Mouse (Mus musculus) myocyte (in vitro differentiated cells): ENCODE results near the gene Col6a5.

Experiments used
- E2F4 ChIP-seq: IDR thresholded peaks from one replicate; pipeline ENCODE4 v1.6.1; 2011; ENCODE audit warnings: mild to moderate bottlenecking, control low read depth, moderate library complexity; ENCODE audit not compliant: insufficient read depth
- MAX ChIP-seq: IDR thresholded peaks from one replicate; pipeline ENCODE4 v1.6.1; 2011; ENCODE audit warnings: low read depth, mild to moderate bottlenecking, control low read depth
- MYOD1 ChIP-seq, 3 experiments: IDR thresholded peaks; one replicate each; pipeline ENCODE4 v1.6.1; 2011; ENCODE audit warnings: control low read depth in 2 of 3, low read depth in 2 of 3, mild to moderate bottlenecking in 2 of 3, moderate library complexity in 1 of 3; ENCODE audit not compliant: insufficient read length in 2 of 3, control insufficient read depth in 1 of 3
- MYOG ChIP-seq, 3 experiments: IDR thresholded peaks; one replicate each; pipeline ENCODE4 v1.6.1; 2011; ENCODE audit warnings: control low read depth in 2 of 3, low read depth in 2 of 3, mild to moderate bottlenecking in 2 of 3; ENCODE audit not compliant: insufficient read length in 2 of 3, control insufficient read depth in 1 of 3, insufficient read depth in 1 of 3
- POLR2A ChIP-seq: IDR thresholded peaks from one replicate; pipeline ENCODE4 v1.6.1; 2011; ENCODE audit warnings: low read depth, mild to moderate bottlenecking, control low read depth, moderate library complexity; ENCODE audit not compliant: insufficient read length
- POLR2AphosphoS2 ChIP-seq: IDR thresholded peaks from one replicate; pipeline ENCODE4 v1.6.1; 2011; ENCODE audit warnings: low read depth, control low read depth; ENCODE audit not compliant: insufficient read length
- SRF ChIP-seq: IDR thresholded peaks from one replicate; pipeline ENCODE4 v1.6.1; 2011; ENCODE audit warnings: low read depth; ENCODE audit not compliant: control insufficient read depth, insufficient read length
- TCF12 ChIP-seq: IDR thresholded peaks from one replicate; pipeline ENCODE4 v1.6.1; 2011; ENCODE audit warnings: mild to moderate bottlenecking, control low read depth; ENCODE audit not compliant: poor library complexity, insufficient read depth, severe bottlenecking
- TCF3 ChIP-seq: IDR thresholded peaks from one replicate; pipeline ENCODE4 v1.6.1; 2011; ENCODE audit warnings: low read depth, control low read depth; ENCODE audit not compliant: insufficient read length
- USF1 ChIP-seq: IDR thresholded peaks from one replicate; pipeline ENCODE4 v1.6.1; 2011; ENCODE audit warnings: low read depth, mild to moderate bottlenecking, control low read depth, moderate library complexity

DNA sequence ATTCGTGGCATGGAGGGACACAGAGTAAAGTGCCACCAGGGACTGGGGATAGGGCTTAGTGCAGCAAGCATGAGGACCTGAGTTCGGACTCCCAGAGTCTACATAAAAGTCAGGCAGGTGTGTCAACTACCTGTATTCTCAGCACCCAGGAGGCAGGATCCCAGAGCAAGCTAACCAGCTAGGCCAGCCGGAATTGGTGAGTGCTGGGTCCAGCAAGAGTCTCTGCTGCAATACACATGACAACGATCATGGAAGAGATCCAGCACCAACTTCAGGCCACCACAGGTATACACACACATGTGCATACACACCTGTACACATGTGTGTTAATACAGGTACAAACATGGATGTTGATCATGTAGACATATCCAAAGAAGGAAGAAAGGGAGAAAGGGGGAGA is 112.0 kb downstream of the Col6a5 start:
- TF ChIP-seq POLR2AphosphoS2 = no peak
- no peak for TF ChIP-seq POLR2A
- TF ChIP-seq TCF12 = no peak
- TF ChIP-seq E2F4 = no peak
- TF ChIP-seq MYOD1 (IDR thresholded peaks at IDR 0.05; ENCODE audit: control insufficient read depth in 1 of 3, insufficient read length in 2 of 3, low read depth in 2 of 3) = no peak
- no peak for TF ChIP-seq MAX
- TF ChIP-seq TCF3 = no peak
- no peak for TF ChIP-seq MYOG (IDR thresholded peaks at IDR 0.05; ENCODE audit: control insufficient read depth in 1 of 3, insufficient read depth in 1 of 3, insufficient read length in 2 of 3, low read depth in 2 of 3)
- TF ChIP-seq USF1 = no peak
- no peak for TF ChIP-seq SRF
